Mouse (Mus musculus): ENCODE data around the gene Macrod1. TPM values are rescaled to one million over a fixed set of nuclear protein-coding genes. Genes with fewer than 3 reads are reported as not detected.

Macrod1 gene
- polyA plus RNA-seq, 1 experiment = 18.3 TPM

GRCm38 (mm10) chr19:7218753-7219152, 162.1 kb downstream of the Macrod1 start:
- H3K4me1 ChIP-seq (ENCODE audit: control insufficient read depth, insufficient read depth, low read length) = peaks cover 22% of the 10 kb centered on the region
- H3K27ac ChIP-seq (ENCODE audit: insufficient read depth, low read depth, low read length) = no peak overlapping the region
- TF ChIP-seq CTCF (IDR thresholded peaks at IDR 0.05; ENCODE audit: low read depth, low read length) = no peak
- TF ChIP-seq POLR2A (IDR thresholded peaks at IDR 0.05; ENCODE audit: borderline replicate concordance, low read depth, low read length) = no peak
- no peak overlapping the region for H3K4me3 ChIP-seq (ENCODE audit: insufficient read depth, low read length)

DNA sequence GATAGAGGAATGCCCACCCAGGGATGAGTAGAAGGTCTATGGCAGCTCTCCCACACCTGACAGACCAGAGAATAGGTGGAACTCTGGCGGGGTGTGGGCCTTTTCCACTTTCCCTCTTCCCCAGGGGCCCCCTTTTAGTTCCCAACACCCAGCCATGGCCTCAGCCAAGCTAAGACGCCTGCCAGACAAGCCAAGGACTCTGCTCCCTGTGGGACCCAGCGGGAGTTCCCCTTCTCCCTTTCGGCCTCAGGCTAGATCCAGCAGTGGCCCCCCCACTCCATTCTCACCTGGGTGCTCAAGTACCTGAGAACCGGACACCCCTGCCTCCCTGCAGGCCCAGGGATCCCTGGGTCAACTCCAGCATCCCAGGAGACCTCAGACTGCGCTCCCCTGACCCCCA, 165.6 kb downstream of the Macrod1 start:
- Histone ChIP-seq H3K4me1 (ENCODE audit: control insufficient read depth, insufficient read depth, low read length) (peaks cover 11% of the 10 kb centered on the region), H3K27ac (ENCODE audit: insufficient read depth, low read depth, low read length) (no peak overlapping the region), H3K4me3 (ENCODE audit: insufficient read depth, low read length) (no peak overlapping the region)
- TF ChIP-seq POLR2A (IDR thresholded peaks at IDR 0.05; ENCODE audit: borderline replicate concordance, low read depth, low read length) = no peak
- TF ChIP-seq CTCF (IDR thresholded peaks at IDR 0.05; ENCODE audit: low read depth, low read length) = no peak

DNA sequence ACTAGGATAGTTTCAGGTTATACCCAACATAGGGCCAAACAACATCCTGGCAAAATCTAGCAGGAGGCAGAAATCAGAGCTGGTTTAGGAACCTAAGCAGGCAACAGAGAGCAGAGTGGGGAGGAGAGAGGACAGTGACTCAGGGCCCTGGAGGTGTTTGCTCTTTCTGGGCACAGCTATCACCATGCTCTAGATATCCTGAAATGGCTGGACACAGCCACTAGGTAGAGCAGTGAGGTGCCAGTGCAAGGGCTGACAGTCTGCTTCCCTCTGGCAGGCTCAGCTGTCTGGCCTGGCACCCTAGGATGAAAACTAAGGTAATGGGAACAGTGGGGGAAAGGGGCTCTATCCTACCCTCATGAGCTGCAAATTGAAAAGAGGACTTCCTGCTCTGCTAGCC, 166.9 kb downstream of the Macrod1 start:
- Histone ChIP-seq H3K27ac (ENCODE audit: insufficient read depth, low read depth, low read length) (no peak overlapping the region), H3K4me3 (ENCODE audit: insufficient read depth, low read length) (no peak overlapping the region), H3K4me1 (ENCODE audit: control insufficient read depth, insufficient read depth, low read length) (peaks cover 18% of the 10 kb centered on the region)
- no peak for TF ChIP-seq POLR2A (IDR thresholded peaks at IDR 0.05; ENCODE audit: borderline replicate concordance, low read depth, low read length)
- TF ChIP-seq CTCF (IDR thresholded peaks at IDR 0.05; ENCODE audit: low read depth, low read length) = no peak

- Histone ChIP-seq H3K4me1 (ENCODE audit: control insufficient read depth, insufficient read depth, low read length) (peaks cover 18% of the 10 kb centered on the region), H3K4me3 (ENCODE audit: insufficient read depth, low read length) (no peak overlapping the region), H3K27ac (ENCODE audit: insufficient read depth, low read depth, low read length) (no peak overlapping the region)
- TF ChIP-seq CTCF (IDR thresholded peaks at IDR 0.05; ENCODE audit: low read depth, low read length) (no peak), POLR2A (IDR thresholded peaks at IDR 0.05; ENCODE audit: borderline replicate concordance, low read depth, low read length) (no peak)
These were observed 167.6 kb downstream of the Macrod1 start for GRCm38 (mm10) chr19:7224253-7224652.

DNA sequence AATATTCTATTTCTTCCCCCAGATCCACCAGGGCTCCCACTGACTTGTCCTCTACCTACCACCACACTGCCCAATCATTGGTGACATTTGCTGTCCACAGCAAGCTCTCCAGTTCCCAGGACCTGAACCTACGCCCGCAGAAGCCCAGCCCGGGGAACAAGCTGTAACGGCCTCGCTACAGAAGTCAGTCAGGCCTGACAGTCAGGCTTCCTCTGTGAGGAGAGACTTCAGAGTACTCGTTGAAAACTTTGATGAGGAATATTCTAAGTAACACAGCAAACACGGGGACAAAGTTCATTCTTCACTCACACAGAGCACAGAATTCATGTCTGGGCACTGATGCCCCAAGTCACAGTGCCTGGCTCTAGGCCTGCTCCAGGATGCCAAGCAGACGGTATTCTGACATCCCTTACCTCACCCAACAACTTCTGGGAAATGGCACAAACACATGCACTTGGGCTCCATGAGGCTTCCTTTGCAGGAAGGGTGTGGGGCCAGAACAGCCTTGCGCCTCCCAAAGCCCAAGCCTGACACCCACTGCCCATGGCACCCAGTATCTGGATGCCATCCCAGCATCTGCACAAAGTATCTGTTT, 168.6 kb downstream of the Macrod1 start:
- H3K27ac ChIP-seq (ENCODE audit: insufficient read depth, low read depth, low read length) = no peak overlapping the region
- H3K4me1 ChIP-seq (ENCODE audit: control insufficient read depth, insufficient read depth, low read length) = peaks cover 18% of the 10 kb centered on the region
- no peak overlapping the region for H3K4me3 ChIP-seq (ENCODE audit: insufficient read depth, low read length)
- no peak for TF ChIP-seq POLR2A (IDR thresholded peaks at IDR 0.05; ENCODE audit: borderline replicate concordance, low read depth, low read length)

- no peak overlapping the region for H3K4me3 ChIP-seq (ENCODE audit: insufficient read depth, low read length)
- peaks cover 18% of the 10 kb centered on the region for H3K4me1 ChIP-seq (ENCODE audit: control insufficient read depth, insufficient read depth, low read length)
- TF ChIP-seq POLR2A (IDR thresholded peaks at IDR 0.05; ENCODE audit: borderline replicate concordance, low read depth, low read length) (no peak), CTCF (IDR thresholded peaks at IDR 0.05; ENCODE audit: low read depth, low read length) (no peak)
- H3K27ac ChIP-seq (ENCODE audit: insufficient read depth, low read depth, low read length) = peak overlapping the region; percentile 37
These were observed 169.9 kb downstream of the Macrod1 start for GRCm38 (mm10) chr19:7226511-7226914.

GRCm38 (mm10) chr19:7234537-7235221, 178.1 kb downstream of the Macrod1 start:
- Histone ChIP-seq H3K4me1 (ENCODE audit: control insufficient read depth, insufficient read depth, low read length) (peaks cover 4% of the 10 kb centered on the region; the same call in 1 of the 2 replicates), H3K27ac (ENCODE audit: insufficient read depth, low read depth, low read length) (no peak overlapping the region), H3K4me3 (ENCODE audit: insufficient read depth, low read length) (no peak overlapping the region)
- TF ChIP-seq POLR2A (IDR thresholded peaks at IDR 0.05; ENCODE audit: borderline replicate concordance, low read depth, low read length) (no peak), CTCF (IDR thresholded peaks at IDR 0.05; ENCODE audit: low read depth, low read length) (peak; percentile 65)

- Histone ChIP-seq H3K4me3 (ENCODE audit: insufficient read depth, low read length) (no peak overlapping the region), H3K4me1 (ENCODE audit: control insufficient read depth, insufficient read depth, low read length) (peaks cover 6% of the 10 kb centered on the region; the same call in 1 of the 2 replicates), H3K27ac (ENCODE audit: insufficient read depth, low read depth, low read length) (no peak overlapping the region)
- TF ChIP-seq CTCF (IDR thresholded peaks at IDR 0.05; ENCODE audit: low read depth, low read length) = no peak
- TF ChIP-seq POLR2A (IDR thresholded peaks at IDR 0.05; ENCODE audit: borderline replicate concordance, low read depth, low read length) = no peak
These were observed 178.9 kb downstream of the Macrod1 start for GRCm38 (mm10) chr19:7235461-7235860.

DNA sequence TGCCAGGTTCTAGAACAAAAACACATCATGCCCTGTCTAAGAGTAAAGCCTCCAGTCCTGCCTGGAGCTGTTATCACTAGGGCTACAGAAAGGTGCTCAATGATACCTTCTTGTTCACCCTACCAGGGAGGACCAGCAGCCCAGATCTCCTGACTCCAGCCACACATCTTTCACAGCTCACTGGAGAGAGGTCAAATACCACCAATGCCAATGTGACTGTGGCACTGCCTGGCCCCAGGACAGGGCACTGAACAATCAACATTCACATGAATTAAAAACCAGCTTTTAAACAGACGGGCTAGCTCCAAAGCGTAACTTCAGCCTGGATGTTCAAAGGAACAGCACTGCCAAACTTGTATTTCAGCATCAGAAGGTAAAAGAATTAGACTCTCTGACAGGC, 179.4 kb downstream of the Macrod1 start:
- TF ChIP-seq POLR2A (IDR thresholded peaks at IDR 0.05; ENCODE audit: borderline replicate concordance, low read depth, low read length) (no peak), CTCF (IDR thresholded peaks at IDR 0.05; ENCODE audit: low read depth, low read length) (no peak)
- Histone ChIP-seq H3K27ac (ENCODE audit: insufficient read depth, low read depth, low read length) (no peak overlapping the region), H3K4me1 (ENCODE audit: control insufficient read depth, insufficient read depth, low read length) (peaks cover 6% of the 10 kb centered on the region; the same call in 1 of the 2 replicates), H3K4me3 (ENCODE audit: insufficient read depth, low read length) (no peak overlapping the region)

GRCm38 (mm10) chr19:7236742-7237141, 180.1 kb downstream of the Macrod1 start:
- no peak overlapping the region for H3K27ac ChIP-seq (ENCODE audit: insufficient read depth, low read depth, low read length)
- TF ChIP-seq CTCF (IDR thresholded peaks at IDR 0.05; ENCODE audit: low read depth, low read length) = no peak
- no peak for TF ChIP-seq POLR2A (IDR thresholded peaks at IDR 0.05; ENCODE audit: borderline replicate concordance, low read depth, low read length)
- H3K4me3 ChIP-seq (ENCODE audit: insufficient read depth, low read length) = no peak overlapping the region
- peaks cover 8% of the 10 kb centered on the region; the same call in 1 of the 2 replicates for H3K4me1 ChIP-seq (ENCODE audit: control insufficient read depth, insufficient read depth, low read length)

Data from bone marrow macrophage, adult 2 months (primary cell).